Mouse (Mus musculus) CH12.LX (cell line): ENCODE measurements around the gene Hipk2. TPM values are rescaled to one million over a fixed set of nuclear protein-coding genes. Genes with fewer than 3 reads are reported as not detected.
A peak's percentile ranks its signal among the peaks of the same experiment; 100 is the strongest.

Source experiments
- DNase-seq: peaks from one replicate; pipeline ENCODE4 v3.0.0-alpha.2; 2013; ENCODE audit errors: extremely low read depth
- H3K27ac ChIP-seq: 2 replicates; pipeline ENCODE4 v1.5.1; 2012; ENCODE audit warnings: low read depth, mild to moderate bottlenecking, control low read depth, moderate library complexity; ENCODE audit not compliant: insufficient read depth
- H3K27me3 ChIP-seq: replicated peaks from 2 replicates; pipeline ENCODE3; 2012; ENCODE audit warnings: inconsistent platforms
- H3K36me3 ChIP-seq, 2 experiments: replicated peaks in 1 of 2; 2 replicates each; pipeline versions ENCODE3 to v1.6.1; 2012; ENCODE audit warnings: inconsistent platforms in 1 of 2, low read length in 1 of 2, mild to moderate bottlenecking in 1 of 2, mixed read lengths in 1 of 2, moderate library complexity in 1 of 2; ENCODE audit not compliant: control insufficient read depth in 1 of 2, insufficient read depth in 1 of 2
- H3K4me1 ChIP-seq, 2 experiments: 2 replicates each; pipeline ENCODE4 v1.6.1; 2012; ENCODE audit warnings: inconsistent platforms in 1 of 2, moderate library complexity in 1 of 2; ENCODE audit not compliant: insufficient read depth in 2 of 2, control insufficient read depth in 1 of 2
- H3K4me2 ChIP-seq: 2 replicates; pipeline ENCODE4 v1.6.1; 2012; ENCODE audit warnings: low read depth, mild to moderate bottlenecking, control low read depth; ENCODE audit not compliant: poor library complexity, insufficient read depth, severe bottlenecking
- H3K4me3 ChIP-seq, 3 experiments: fragments of 150-350 bp in 1 of 3; sonication (generic) in 1 of 3; replicated peaks in 1 of 3; 2 replicates each; pipeline versions ENCODE3 to v1.5.1; 2011 to 2012; ENCODE audit warnings: low read depth in 2 of 3, low read length in 2 of 3, mild to moderate bottlenecking in 2 of 3, moderate library complexity in 2 of 3, control low read depth in 1 of 3, improper control_type of control experiment in 1 of 3, inconsistent platforms in 1 of 3, mixed read lengths in 1 of 3; ENCODE audit not compliant: poor library complexity in 1 of 3
- H3K79me2 ChIP-seq: replicated peaks from 2 replicates; pipeline ENCODE4 v1.6.1; 2012; ENCODE audit warnings: mild to moderate bottlenecking, moderate library complexity; ENCODE audit not compliant: control insufficient read depth, poor library complexity, insufficient read depth, severe bottlenecking; ENCODE audit errors: extremely low read depth
- H3K9ac ChIP-seq: 2 replicates; pipeline ENCODE4 v1.6.1; 2012; ENCODE audit warnings: low read depth, mild to moderate bottlenecking, control low read depth, moderate library complexity; ENCODE audit not compliant: insufficient read depth
- H3K9me3 ChIP-seq: replicated peaks from 2 replicates; pipeline ENCODE3; 2012; ENCODE audit warnings: low read length, inconsistent platforms, mixed read lengths
- BHLHE40 ChIP-seq: IDR thresholded peaks from 2 replicates; pipeline ENCODE4 v1.6.1; 2011; ENCODE audit warnings: mild to moderate bottlenecking, low read depth, low read length, improper control_type of control experiment
- CTCF ChIP-seq, 2 experiments: IDR thresholded peaks in 1 of 2; conservative IDR thresholded peaks in 1 of 2; 2 replicates each; pipeline ENCODE4 v1.5.1; 2011 to 2012; ENCODE audit warnings: low read depth in 2 of 2, low read length in 2 of 2, improper control_type of control experiment in 1 of 2, inconsistent platforms in 1 of 2, mild to moderate bottlenecking in 1 of 2, moderate library complexity in 1 of 2
- EP300 ChIP-seq: IDR thresholded peaks from 2 replicates; pipeline ENCODE4 v1.6.1; 2011; ENCODE audit warnings: low read length, improper control_type of control experiment
- ETS1 ChIP-seq: conservative IDR thresholded peaks from 2 replicates; pipeline ENCODE4 v1.6.1; 2012; ENCODE audit warnings: low read depth, mild to moderate bottlenecking, inconsistent platforms, low read length, improper control_type of control experiment, moderate library complexity
- GABPA ChIP-seq: IDR thresholded peaks from 2 replicates; pipeline ENCODE4 v1.6.1; 2012; ENCODE audit warnings: low read depth, low read length, improper control_type of control experiment, inconsistent platforms; ENCODE audit not compliant: insufficient replicate concordance
- HCFC1 ChIP-seq: IDR thresholded peaks from 2 replicates; pipeline ENCODE4 v1.6.1; 2012; ENCODE audit warnings: low read depth, mild to moderate bottlenecking, inconsistent platforms, low read length, improper control_type of control experiment
- JUND ChIP-seq: conservative IDR thresholded peaks from 2 replicates; pipeline ENCODE4 v1.6.1; 2011; ENCODE audit warnings: low read depth, low read length, improper control_type of control experiment
- KAT2A ChIP-seq: IDR thresholded peaks from 2 replicates; pipeline ENCODE4 v1.6.1; 2012; ENCODE audit warnings: low read length, improper control_type of control experiment, inconsistent platforms; ENCODE audit not compliant: insufficient replicate concordance
- MAFK ChIP-seq: IDR thresholded peaks from 2 replicates; pipeline ENCODE4 v1.6.1; 2011; ENCODE audit warnings: low read length, improper control_type of control experiment; ENCODE audit not compliant: insufficient replicate concordance
- MAX ChIP-seq: IDR thresholded peaks from 2 replicates; pipeline ENCODE4 v1.6.1; 2011; ENCODE audit warnings: low read length, improper control_type of control experiment
- MYC ChIP-seq: IDR thresholded peaks from 2 replicates; pipeline ENCODE4 v1.6.1; 2011; ENCODE audit warnings: low read depth, mild to moderate bottlenecking, improper control_type of control experiment, low read length
- NELFE ChIP-seq: IDR thresholded peaks from 2 replicates; pipeline ENCODE4 v1.6.1; 2011; ENCODE audit warnings: low read depth, low read length, improper control_type of control experiment
- NRF1 ChIP-seq: IDR thresholded peaks from 2 replicates; pipeline ENCODE4 v1.6.1; 2014; ENCODE audit warnings: low read depth, mild to moderate bottlenecking, inconsistent platforms, low read length, improper control_type of control experiment, moderate library complexity
- POLR2AphosphoS2 ChIP-seq: IDR thresholded peaks from 2 replicates; pipeline ENCODE4 v1.6.1; 2011; ENCODE audit warnings: low read depth, low read length, improper control_type of control experiment
- RAD21 ChIP-seq: IDR thresholded peaks from 2 replicates; pipeline ENCODE4 v1.6.1; 2011; ENCODE audit warnings: low read depth, mild to moderate bottlenecking, low read length, improper control_type of control experiment, moderate library complexity
- SMC3 ChIP-seq: IDR thresholded peaks from 2 replicates; pipeline ENCODE4 v1.6.1; 2011; ENCODE audit warnings: low read depth, low read length, improper control_type of control experiment
- TBP ChIP-seq: conservative IDR thresholded peaks from 2 replicates; pipeline ENCODE4 v1.6.1; 2011; ENCODE audit warnings: low read depth, low read length, improper control_type of control experiment
- UBTF ChIP-seq: IDR thresholded peaks from 2 replicates; pipeline ENCODE4 v1.6.1; 2012; ENCODE audit warnings: low read depth, mild to moderate bottlenecking, inconsistent platforms, low read length, improper control_type of control experiment, moderate library complexity
- USF1 ChIP-seq: IDR thresholded peaks from 2 replicates; pipeline ENCODE4 v1.6.1; 2014; ENCODE audit warnings: low read depth, mild to moderate bottlenecking, inconsistent platforms, low read length, improper control_type of control experiment
- USF2 ChIP-seq: conservative IDR thresholded peaks from 2 replicates; pipeline ENCODE4 v1.6.1; 2011; ENCODE audit warnings: low read depth, low read length, improper control_type of control experiment
- ZKSCAN1 ChIP-seq: IDR thresholded peaks from 2 replicates; pipeline ENCODE4 v1.6.1; 2012; ENCODE audit warnings: low read depth, inconsistent platforms, low read length, improper control_type of control experiment, borderline replicate concordance
- dilution Hi-C: fragments of 300-500 bp; cut with MboI; formaldehyde crosslinking; loops from 2 replicates; pipeline ENCODE4 v1.14.3; 2020; ENCODE audit warnings: low sequenced_read_pairs; ENCODE audit not compliant: extremely low pct_unique_long_range_greater_than_20kb, extremely low pct_ligation_motif_present
- in situ Hi-C: fragments of 300-500 bp; cut with MboI; formaldehyde crosslinking; loops from 3 replicates; pipeline ENCODE4 v1.14.3; 2019; ENCODE audit warnings: low sequenced_read_pairs, low pct_ligation_motif_present, low pct_unique_long_range_greater_than_20kb, mixed read lengths
- polyA plus RNA-seq: library from polyadenylated mRNA; unstranded; fragments of >175 nt; gene quantifications from 2 replicates; pipeline ENCODE4 v1.2.1, GENCODE M21; 2012; ENCODE audit warnings: low read depth; ENCODE audit not compliant: insufficient read length
- total RNA-seq, 2 experiments: library from RNA; depleted of rRNA; stranded (reverse); fragments of 300-350 nt in 1 of 2; fragments of >200 nt in 1 of 2; gene quantifications; 2 replicates each; pipeline ENCODE4 v1.2.3; 2012 to 2014

Gene Hipk2
- total and polyA plus RNA-seq, 3 experiments: 1.6 to 5.3 (median 2.6) TPM

DNA sequence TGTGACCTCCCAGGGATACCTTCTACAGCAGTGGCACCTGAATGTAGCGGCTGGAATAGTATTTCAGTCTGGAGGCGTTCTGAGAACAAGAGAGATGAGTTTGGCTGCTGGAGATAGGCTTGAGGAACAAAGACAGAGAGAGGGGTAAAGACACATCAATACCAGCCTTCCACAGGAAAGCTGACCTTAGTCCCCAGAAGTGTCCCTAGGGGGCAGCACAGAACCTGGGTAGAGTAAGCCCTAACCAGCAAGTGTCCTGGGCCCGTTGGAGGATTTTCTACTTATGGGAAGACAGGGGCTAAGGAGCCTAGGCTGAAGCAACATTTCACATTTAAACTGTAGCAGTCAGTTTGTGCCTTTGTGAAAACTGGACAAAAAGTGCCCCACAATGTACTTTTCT lies 226.4 kb downstream of the Hipk2 start:
- Histone ChIP-seq H3K27ac (no peak overlapping the region), H3K4me1 (no peaks in the 10 kb centered on the region), H3K4me3 (no peak overlapping the region), H3K4me2 (no peak overlapping the region), H3K27me3 (no peaks in the 10 kb centered on the region), H3K36me3 (no peaks in the 10 kb centered on the region), H3K9me3 (peaks cover 4% of the 10 kb centered on the region), H3K9ac (no peak overlapping the region), H3K79me2 (no peaks in the 10 kb centered on the region)
- TF ChIP-seq POLR2AphosphoS2 (no peak), NELFE (no peak), UBTF (no peak), GABPA (no peak), JUND (no peak), BHLHE40 (no peak), USF1 (no peak), CTCF (conservative IDR thresholded peaks at IDR 0.05 in 1 of 2, IDR thresholded peaks at IDR 0.05 in 1 of 2; ENCODE audit: low read depth in 2 of 2, low read length in 2 of 2) (peak; percentile 16 to 71; a peak in 3 of 4 replicates), ETS1 (no peak), MYC (no peak), MAX (no peak), TBP (no peak), KAT2A (no peak), USF2 (no peak), NRF1 (no peak), RAD21 (peak; percentile 58), MAFK (no peak), EP300 (no peak), HCFC1 (no peak), ZKSCAN1 (no peak), SMC3 (peak; percentile 40)
- dilution Hi-C loops (no loop called here), in situ Hi-C loops (loop anchor here (5.0 to 10.0 kb wide), 2 partner anchors 48 to 255 kb away; no protein-coding TSS in a partner anchor)
- peak; percentile 59 for DNase-seq

Other genes starting within 250 kb of the Hipk2 start
- 0.34 and 0.76 TPM in 2 replicates for gene Klrg2, start 238.9 kb downstream of the Hipk2 start, total RNA-seq (2012; rRNA removed)
- 0.12 and 0.22 TPM in 2 replicates for gene Klrg2, start 238.9 kb downstream of the Hipk2 start, total RNA-seq (2014; rRNA removed)
- 0.19 and 0.27 TPM in 2 replicates for gene Klrg2, start 238.9 kb downstream of the Hipk2 start, polyA plus RNA-seq
- gene Clec2l, start 213.1 kb downstream of the Hipk2 start, total RNA-seq (2012; rRNA removed): 0.17 TPM in 2 replicates
- 0.26 and 0.27 TPM in 2 replicates for gene Clec2l, start 213.1 kb downstream of the Hipk2 start, total RNA-seq (2014; rRNA removed)
- 0.21 and 0.57 TPM in 2 replicates for gene Clec2l, start 213.1 kb downstream of the Hipk2 start, polyA plus RNA-seq
- gene Tbxas1, start 761 bp downstream of the Hipk2 start, total RNA-seq (2012; rRNA removed): not detected in 2 replicates
- gene Tbxas1, start 761 bp downstream of the Hipk2 start, total RNA-seq (2014; rRNA removed): not detected in 2 replicates
- gene Tbxas1, start 761 bp downstream of the Hipk2 start, polyA plus RNA-seq: not detected in 2 replicates
- gene Parp12, start 242.2 kb upstream of the Hipk2 start, total RNA-seq (2012; rRNA removed): 0.04 TPM in 1 of 2 replicates, not detected in the other
- not detected in 2 replicates for gene Parp12, start 242.2 kb upstream of the Hipk2 start, total RNA-seq (2014; rRNA removed)
- gene Parp12, start 242.2 kb upstream of the Hipk2 start, polyA plus RNA-seq: not detected in 2 replicates